Mouse (Mus musculus) cerebellum, adult 8-10 months (tissue): ENCODE measurements around the gene Dhx9.
"Not testable (repeated sequence)": the region's sequence is repeated elsewhere in the genome, so short reads cannot be mapped to it uniquely, and the experiment has no call there.

Source experiments
- DNase-seq: peaks from one replicate; pipeline ENCODE4 v3.0.0; 2022

Gene Dhx9

DNA sequence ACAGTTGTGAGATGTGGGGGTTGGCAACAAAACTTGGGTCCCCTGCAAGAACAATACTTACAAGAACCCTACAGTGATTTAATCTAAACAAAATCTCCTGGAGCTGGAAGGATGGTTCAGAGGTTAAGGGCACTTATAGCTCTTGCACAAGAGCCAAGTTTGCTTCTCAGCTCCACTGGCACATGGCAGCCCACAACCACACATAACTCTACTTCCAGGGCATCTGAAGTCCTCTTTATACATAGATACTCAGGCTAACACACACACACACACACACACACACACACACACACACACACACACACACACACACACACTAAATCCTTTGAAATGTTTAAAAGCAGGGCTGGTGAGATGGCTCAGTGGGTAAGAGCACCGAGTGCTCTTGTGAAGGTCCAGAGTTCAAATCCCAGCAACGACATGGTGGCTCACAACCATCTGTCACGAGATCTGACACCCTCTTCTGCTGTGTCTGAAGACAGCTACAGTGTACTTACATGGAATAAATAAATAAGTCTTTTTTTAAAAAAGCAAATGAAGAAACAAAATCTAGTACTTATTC lies 71.1 kb downstream of the Dhx9 start:
- not testable (repeated sequence) for DNase-seq

DNA sequence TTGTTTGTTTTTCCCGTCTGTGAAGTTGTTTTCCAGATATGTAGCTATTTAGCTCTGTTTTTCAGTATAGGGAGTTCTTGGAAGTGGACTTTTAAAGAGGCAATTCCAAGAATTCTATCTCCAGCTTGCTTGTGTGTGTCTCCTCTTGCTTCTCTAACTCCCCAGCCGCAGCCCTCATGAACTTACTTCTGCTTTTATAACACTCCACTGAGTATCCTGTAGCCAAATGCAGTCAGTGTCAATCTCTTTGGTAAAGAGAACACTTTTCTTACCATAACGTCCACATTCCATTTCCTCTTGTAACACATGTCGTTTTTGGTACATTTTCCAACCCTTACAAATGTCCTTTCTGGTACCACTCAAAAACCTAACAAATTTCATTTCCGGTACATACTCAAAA lies 71.7 kb downstream of the Dhx9 start:
- not testable (repeated sequence) for DNase-seq

DNA sequence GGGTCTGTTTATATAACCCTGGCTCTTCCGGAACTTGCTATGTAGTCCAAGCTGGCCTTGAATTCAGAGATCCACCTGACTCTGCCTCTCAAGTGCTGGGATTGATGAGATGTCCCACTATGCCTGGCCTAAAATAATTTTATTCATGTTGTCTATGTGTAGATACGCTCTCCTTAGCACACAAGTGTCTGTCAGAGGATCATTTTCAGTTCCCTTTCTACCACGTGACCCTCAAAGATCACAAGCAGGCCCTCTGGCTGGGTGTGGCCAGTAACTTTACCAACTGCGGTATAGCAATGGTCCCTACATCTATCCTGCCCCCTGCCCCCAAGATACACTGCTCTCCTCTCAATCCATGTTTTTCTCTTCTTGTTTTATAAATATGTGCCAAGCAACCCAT lies 72.5 kb downstream of the Dhx9 start:
- no peak for DNase-seq

DNA sequence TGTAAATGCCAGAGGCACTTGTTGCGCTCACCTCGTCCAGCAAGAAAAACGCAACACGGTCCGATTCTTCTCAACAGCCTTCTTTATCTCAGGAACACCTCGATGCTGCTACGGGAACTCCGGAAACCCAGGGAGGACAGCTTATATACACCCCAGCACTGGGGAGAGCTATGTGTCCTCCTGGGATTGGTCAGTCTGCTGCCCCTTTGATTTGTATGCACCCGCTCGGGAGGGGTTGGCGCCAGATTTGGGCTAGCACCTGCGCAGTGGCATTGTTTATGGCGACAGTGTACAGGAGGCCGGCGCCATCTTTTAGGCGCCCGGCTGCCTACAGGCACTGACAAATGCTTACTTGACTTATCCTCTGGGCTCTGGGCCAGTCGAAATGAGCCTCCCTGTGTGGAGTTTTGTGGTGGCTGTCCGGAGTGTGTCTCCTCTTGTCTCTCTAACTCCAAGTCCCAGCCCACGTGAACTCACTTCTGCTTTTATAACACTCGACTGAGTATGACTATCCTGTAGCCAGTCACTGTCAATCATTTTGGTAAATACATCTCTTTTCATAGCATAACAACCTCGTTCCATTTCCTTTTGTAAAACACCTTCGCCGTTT lies 73.2 kb downstream of the Dhx9 start:
- DNase-seq, result not testable (repeated sequence)

DNA sequence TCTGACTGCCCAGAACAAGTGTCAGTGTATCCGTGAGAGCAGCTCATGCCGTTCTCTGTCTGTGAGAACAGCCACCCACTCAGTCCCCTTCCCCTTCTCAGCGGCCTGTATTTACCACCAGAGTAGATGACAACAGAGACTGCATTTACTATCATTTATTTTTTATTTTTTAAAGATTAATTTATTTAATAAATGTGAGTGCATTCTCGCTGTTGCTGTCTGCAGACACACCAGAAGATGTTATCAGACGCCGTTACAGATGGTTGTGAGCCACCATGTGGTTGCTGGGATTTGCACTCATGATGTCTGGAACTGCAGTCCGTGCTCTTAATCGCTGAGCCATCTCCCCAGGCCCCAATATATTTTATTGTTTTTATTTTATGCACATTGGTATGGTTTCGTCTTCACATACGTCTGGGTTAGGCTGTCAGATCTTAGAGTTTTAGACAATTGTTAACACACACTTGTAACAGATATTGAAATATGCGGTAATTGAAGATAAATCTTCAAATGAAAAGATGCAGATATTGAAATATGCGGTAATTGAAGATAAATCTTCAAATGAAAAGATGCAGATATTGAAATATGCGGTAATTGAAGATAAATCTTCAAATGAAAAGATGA lies 74.0 kb downstream of the Dhx9 start:
- not testable (repeated sequence) for DNase-seq

DNA sequence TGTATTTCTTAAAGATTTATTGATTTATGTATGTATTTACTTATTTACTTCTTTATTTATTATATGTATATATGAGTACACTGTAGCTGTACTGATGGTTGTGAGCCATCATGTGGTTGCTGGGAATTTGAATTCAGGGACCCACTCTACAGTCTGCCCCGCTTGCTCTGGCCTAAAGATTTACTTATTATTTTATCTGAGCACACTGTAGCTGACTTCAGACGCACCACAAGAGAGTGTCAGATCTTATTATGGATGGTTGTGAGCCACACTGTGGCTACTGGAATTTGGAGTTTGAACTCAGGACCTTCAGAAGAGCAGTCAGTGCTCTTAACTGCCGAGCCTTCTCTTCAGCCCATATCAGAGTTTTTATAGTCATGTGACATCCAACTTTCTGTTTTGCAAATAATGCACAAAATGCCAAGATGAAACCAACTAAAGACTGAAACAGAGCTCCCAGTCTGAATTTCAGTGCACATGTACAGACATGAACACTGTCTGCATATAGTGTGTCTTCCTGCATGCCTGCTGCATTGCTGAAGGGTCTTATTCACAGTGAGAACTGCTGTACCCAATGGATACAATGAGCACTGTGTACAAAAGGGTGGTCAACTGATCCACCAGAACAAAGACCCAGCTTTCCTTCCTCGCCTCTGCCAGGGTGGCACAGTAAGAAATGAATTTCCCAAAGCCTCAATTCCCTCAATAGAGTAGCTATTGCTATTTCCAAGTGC lies 74.6 kb downstream of the Dhx9 start:
- DNase-seq, result not testable (repeated sequence)

DNA sequence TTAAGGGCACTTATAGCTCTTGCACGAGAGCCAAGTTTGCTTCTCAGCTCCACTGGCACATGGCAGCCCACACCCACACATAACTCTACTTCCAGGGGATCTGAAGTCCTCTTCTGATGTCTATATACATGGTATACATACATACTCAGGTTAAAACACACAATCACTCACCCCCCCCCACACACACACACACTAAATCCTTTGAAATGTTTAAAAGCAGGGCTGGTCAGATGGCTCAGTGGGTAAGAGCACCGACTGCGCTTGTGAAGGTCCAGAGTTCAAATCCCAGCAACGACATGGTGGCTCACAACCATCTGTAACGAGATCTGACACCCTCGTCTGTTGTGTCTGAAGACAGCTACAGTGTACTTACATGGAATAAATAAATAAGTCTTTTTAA lies 75.7 kb downstream of the Dhx9 start:
- no peak for DNase-seq

DNA sequence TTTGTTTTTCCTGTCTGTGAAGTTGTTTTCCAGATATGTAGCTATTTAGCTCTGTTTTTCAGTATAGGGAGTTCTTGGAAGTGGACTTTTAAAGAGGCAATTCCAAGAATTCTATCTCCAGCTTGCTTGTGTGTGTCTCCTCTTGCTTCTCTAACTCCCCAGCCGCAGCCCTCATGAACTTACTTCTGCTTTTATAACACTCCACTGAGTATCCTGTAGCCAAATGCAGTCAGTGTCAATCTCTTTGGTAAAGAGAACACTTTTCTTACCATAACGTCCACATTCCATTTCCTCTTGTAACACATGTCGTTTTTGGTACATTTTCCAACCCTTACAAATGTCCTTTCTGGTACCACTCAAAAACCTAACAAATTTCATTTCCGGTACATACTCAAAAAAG lies 76.5 kb downstream of the Dhx9 start:
- not testable (repeated sequence) for DNase-seq

DNA sequence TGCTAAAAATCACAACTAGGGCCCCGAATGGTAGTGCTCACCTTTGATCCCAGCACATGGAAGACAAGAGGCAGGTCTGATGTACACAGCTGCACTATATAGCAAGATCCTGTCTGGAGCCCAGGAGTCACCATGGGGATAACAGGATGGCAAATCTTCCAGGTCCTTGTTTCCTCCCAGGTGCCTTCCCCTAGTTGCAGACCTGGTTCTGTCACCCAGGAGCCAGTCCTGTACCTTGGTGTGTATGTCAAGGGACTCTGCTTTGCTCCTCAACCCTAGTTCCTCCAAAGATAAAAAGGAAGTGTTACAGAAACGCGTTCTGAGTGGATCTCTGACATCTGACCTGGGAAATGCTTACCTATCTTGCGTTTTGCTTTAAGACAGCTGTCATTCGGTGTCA lies 79.2 kb downstream of the Dhx9 start:
- not testable (repeated sequence) for DNase-seq

DNA sequence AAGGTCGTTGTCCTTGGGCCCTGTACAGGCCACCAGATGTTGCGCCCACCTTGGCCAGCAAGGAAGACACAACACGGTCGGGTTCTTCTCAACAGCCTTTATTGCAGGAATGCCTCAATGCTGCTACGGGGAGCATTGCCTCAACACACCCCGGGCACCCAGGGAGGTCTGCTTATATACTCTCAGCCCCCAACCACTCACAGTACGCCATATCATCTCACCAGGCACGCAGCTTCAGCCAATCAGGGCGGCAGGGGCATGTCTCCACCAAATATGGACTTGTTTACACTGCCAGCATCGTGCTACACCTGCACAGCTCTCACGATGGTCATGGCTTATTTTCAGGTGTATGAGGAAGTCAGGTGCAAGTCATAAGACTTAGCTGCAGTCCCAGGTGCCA lies 79.8 kb downstream of the Dhx9 start:
- DNase-seq, result not testable (repeated sequence)
